Mouse (Mus musculus) kidney, adult 2 months (tissue): ENCODE measurements around the gene Glrx.

Experiments
- CTCF ChIP-seq: fragments of 200-500 bp; conservative IDR thresholded peaks from 2 replicates; pipeline ENCODE4 v1.5.1; 2011; ENCODE audit warnings: low read depth, mild to moderate bottlenecking, control low read depth, low read length, moderate library complexity, mixed read lengths; ENCODE audit not compliant: insufficient read depth, insufficient read length
- POLR2A ChIP-seq: fragments of 200-500 bp; IDR thresholded peaks from one replicate; pipeline ENCODE4 v1.6.1; 2011; ENCODE audit warnings: low read depth, low read length, control low read depth

DNA sequence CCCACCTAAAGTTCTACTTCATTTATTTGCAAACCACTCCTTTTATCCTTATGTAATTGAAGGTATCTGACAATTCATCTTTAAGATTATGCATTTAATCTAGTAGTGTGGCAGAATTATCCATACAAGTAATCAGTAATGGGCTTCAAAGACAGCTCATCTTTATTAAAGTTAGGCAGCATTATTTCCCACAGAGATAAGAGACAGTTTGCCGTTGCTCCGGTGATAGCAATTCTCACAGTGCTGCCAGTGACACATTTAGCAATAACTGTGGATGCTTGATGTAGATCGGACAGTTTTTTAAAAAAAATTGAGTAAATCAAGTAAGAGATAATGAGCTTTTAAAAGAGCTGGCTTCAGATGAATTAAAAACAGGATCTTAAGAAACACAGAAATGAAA lies 52.6 kb downstream of the Glrx start:
- TF ChIP-seq CTCF (no peak), POLR2A (no peak)
